Mouse (Mus musculus) lung, embryonic 14.5 days (tissue): ENCODE results near the gene Ocln. TPM values are rescaled to one million over a fixed set of nuclear protein-coding genes. Genes with fewer than 3 reads are reported as not detected.
A peak's percentile ranks its signal among the peaks of the same experiment; 100 is the strongest.
"Not testable (repeated sequence)": the region's sequence is repeated elsewhere in the genome, so short reads cannot be mapped to it uniquely, and the experiment has no call there.

Experiments
- ATAC-seq: fragments of 200-750 bp; cut with Nextera tagmentation; 2 replicates; pipeline ENCODE4 v1.8.0; 2017; ENCODE audit warnings: mild to moderate bottlenecking, moderate TSS enrichment, moderate library complexity; ENCODE audit not compliant: insufficient read depth
- DNase-seq: peaks from one replicate; pipeline ENCODE4 v3.0.0-alpha.2; 2015
- H3K27ac ChIP-seq: fragments of 300-500 bp; sonication (generic); 2 replicates; pipeline ENCODE4 v1.5.1; 2014; ENCODE audit warnings: low read depth, mild to moderate bottlenecking, moderate library complexity
- H3K27me3 ChIP-seq: fragments of 300-500 bp; sonication (generic); 2 replicates; pipeline ENCODE4 v1.6.1; 2014; ENCODE audit warnings: low read length, control low read depth; ENCODE audit not compliant: insufficient read depth
- H3K36me3 ChIP-seq: fragments of 300-500 bp; sonication (generic); 2 replicates; pipeline ENCODE4 v1.6.1; 2014; ENCODE audit warnings: control low read depth; ENCODE audit not compliant: insufficient read depth
- H3K4me1 ChIP-seq: fragments of 300-500 bp; sonication (generic); 2 replicates; pipeline ENCODE4 v1.6.1; 2014; ENCODE audit warnings: antibody characterized with exemption, control low read depth; ENCODE audit not compliant: insufficient read depth
- H3K4me2 ChIP-seq: fragments of 300-500 bp; sonication (generic); 2 replicates; pipeline ENCODE4 v1.6.1; 2014; ENCODE audit warnings: mild to moderate bottlenecking
- H3K4me3 ChIP-seq: fragments of 300-500 bp; sonication (generic); 2 replicates; pipeline ENCODE4 v1.5.1; 2014; ENCODE audit warnings: low read depth, low read length
- H3K9ac ChIP-seq: fragments of 300-500 bp; sonication (generic); 2 replicates; pipeline ENCODE4 v1.6.1; 2014
- H3K9me3 ChIP-seq: fragments of 300-500 bp; sonication (generic); 2 replicates; pipeline ENCODE4 v1.6.1; 2016; ENCODE audit warnings: low read depth, low read length, control low read depth
- CTCF ChIP-seq: IDR thresholded peaks from 2 replicates; pipeline ENCODE4 v1.5.1; 2016; ENCODE audit warnings: antibody characterized with exemption, low read depth
- WGBS: fragments of 180-500 bp; shearing (Covaris S2); extraction: QIAGEN DNeasy Blood & Tissue Kit; methylation state at CpG from one replicate; pipeline ENCODE4 v1.1.7; 2014; 5-methylcytosine and 5-hydroxymethylcytosine counted together
- polyA plus RNA-seq: library from polyadenylated mRNA; unstranded; fragments of >200 nt; fragmentation: Nextera tagmentation; extraction: Ambion mirVana; gene quantifications from 2 replicates; pipeline ENCODE4 v1.2.1, GENCODE M21; 2014

Gene Ocln
- polyA plus RNA-seq, 1 experiment from 2014 or later: 28.9 TPM

GRCm38 (mm10) chr13:100512792-100513191 is 39.7 kb downstream of the Ocln start:
- Histone ChIP-seq H3K9me3 (no peaks in the 10 kb centered on the region), H3K4me2 (no peak overlapping the region), H3K9ac (no peak overlapping the region), H3K27me3 (no peaks in the 10 kb centered on the region), H3K4me3 (no peak overlapping the region), H3K4me1 (no peaks in the 10 kb centered on the region), H3K36me3 (no peaks in the 10 kb centered on the region), H3K27ac (no peak overlapping the region)
- ATAC-seq: no peak
- 81% methylated on average over 2 of the region's 2 CpGs for WGBS
- no peak for DNase-seq
- no peak for TF ChIP-seq CTCF

- Histone ChIP-seq H3K4me1 (no peaks in the 10 kb centered on the region), H3K27ac (no peak overlapping the region), H3K9me3 (no peaks in the 10 kb centered on the region), H3K4me3 (no peak overlapping the region), H3K4me2 (no peak overlapping the region), H3K27me3 (no peaks in the 10 kb centered on the region), H3K36me3 (no peaks in the 10 kb centered on the region), H3K9ac (no peak overlapping the region)
- ATAC-seq (no peak), DNase-seq (no peak)
- no peak for TF ChIP-seq CTCF
- 49% methylated on average over 4 of the region's 4 CpGs for WGBS
These were observed 40.6 kb downstream of the Ocln start for GRCm38 (mm10) chr13:100511860-100512364.

- Histone ChIP-seq H3K9me3 (no peaks in the 10 kb centered on the region), H3K27ac (no peak overlapping the region), H3K36me3 (no peaks in the 10 kb centered on the region), H3K4me3 (no peak overlapping the region), H3K9ac (no peak overlapping the region), H3K4me1 (no peaks in the 10 kb centered on the region), H3K27me3 (no peaks in the 10 kb centered on the region), H3K4me2 (no peak overlapping the region)
- ATAC-seq (no peak), DNase-seq (no peak)
- TF ChIP-seq CTCF: no peak
- WGBS: 57% methylated on average over 7 of the region's 7 CpGs
These were observed 41.2 kb downstream of the Ocln start for GRCm38 (mm10) chr13:100511146-100511859.

GRCm38 (mm10) chr13:100499625-100500024 is 52.9 kb downstream of the Ocln start:
- H3K27ac ChIP-seq, H3K36me3 ChIP-seq, H3K4me3 ChIP-seq, H3K9me3 ChIP-seq, DNase-seq, H3K27me3 ChIP-seq, H3K4me1 ChIP-seq, H3K9ac ChIP-seq, H3K4me2 ChIP-seq, ATAC-seq: not testable (repeated sequence)

- TF ChIP-seq CTCF: no peak
- H3K4me1 ChIP-seq: no peaks in the 10 kb centered on the region
- H3K4me2 ChIP-seq: no peak overlapping the region
- H3K4me3 ChIP-seq: no peak overlapping the region
- DNase-seq (peak; percentile 31), ATAC-seq (no peak)
- no peaks in the 10 kb centered on the region for H3K9me3 ChIP-seq
- H3K27ac ChIP-seq: no peak overlapping the region
- H3K27me3 ChIP-seq: no peaks in the 10 kb centered on the region
- no peak overlapping the region for H3K9ac ChIP-seq
- WGBS: 80% methylated on average over 4 of the region's 4 CpGs
- H3K36me3 ChIP-seq: no peaks in the 10 kb centered on the region
These were observed 57.2 kb downstream of the Ocln start for GRCm38 (mm10) chr13:100495337-100495736.

GRCm38 (mm10) chr13:100494370-100494769 is 58.1 kb downstream of the Ocln start:
- DNase-seq, ATAC-seq, H3K4me1 ChIP-seq, H3K27me3 ChIP-seq, H3K27ac ChIP-seq, H3K9ac ChIP-seq, H3K9me3 ChIP-seq, H3K36me3 ChIP-seq, H3K4me3 ChIP-seq, H3K4me2 ChIP-seq: not testable (repeated sequence)
- WGBS: 62% methylated on average over 8 of the region's 8 CpGs
- 0 out of 2 replicates have a peak, but pooled peaks have one; percentile 20 for TF ChIP-seq CTCF

- no peak for TF ChIP-seq CTCF
- Histone ChIP-seq H3K36me3 (peaks cover 14% of the 10 kb centered on the region), H3K4me2 (no peak overlapping the region), H3K27ac (no peak overlapping the region), H3K9me3 (no peaks in the 10 kb centered on the region), H3K27me3 (no peaks in the 10 kb centered on the region), H3K4me1 (no peaks in the 10 kb centered on the region), H3K9ac (no peak overlapping the region), H3K4me3 (no peak overlapping the region)
- 66% methylated on average over 8 of the region's 8 CpGs for WGBS
- DNase-seq (no peak), ATAC-seq (no peak)
These were observed 59.2 kb downstream of the Ocln start for GRCm38 (mm10) chr13:100493313-100493712.
